Mouse (Mus musculus) limb, embryonic 12.5 days (tissue): Measurements from ENCODE around the gene Olfr706. TPM values are rescaled to one million over a fixed set of nuclear protein-coding genes. Genes with fewer than 3 reads are reported as not detected.
"Not testable (repeated sequence)": the region's sequence is repeated elsewhere in the genome, so short reads cannot be mapped to it uniquely, and the experiment has no call there.

Source experiments
- ATAC-seq: fragments of 200-750 bp; cut with Nextera tagmentation; 2 replicates; pipeline ENCODE4 v1.8.0; 2017; ENCODE audit warnings: low read depth, moderate TSS enrichment; ENCODE audit not compliant: insufficient number of reproducible peaks, insufficient read depth, low FRiP score, low TSS enrichment
- H3K27ac ChIP-seq: fragments of 300-500 bp; sonication (generic); 2 replicates; pipeline ENCODE4 v1.5.1; 2016; ENCODE audit warnings: mild to moderate bottlenecking, moderate library complexity
- H3K27me3 ChIP-seq: fragments of 300-500 bp; sonication (generic); 2 replicates; pipeline ENCODE4 v1.6.1; 2016; ENCODE audit warnings: mild to moderate bottlenecking, moderate library complexity
- H3K36me3 ChIP-seq: fragments of 300-500 bp; sonication (generic); 2 replicates; pipeline ENCODE4 v1.6.1; 2016; ENCODE audit warnings: mild to moderate bottlenecking, moderate library complexity
- H3K4me1 ChIP-seq: fragments of 300-500 bp; sonication (generic); replicated peaks from 2 replicates; pipeline ENCODE4 v1.6.1; 2016
- H3K4me2 ChIP-seq: fragments of 300-500 bp; sonication (generic); 2 replicates; pipeline ENCODE4 v1.6.1; 2016; ENCODE audit warnings: mild to moderate bottlenecking, moderate library complexity
- H3K4me3 ChIP-seq: fragments of 300-500 bp; sonication (generic); replicated peaks from 2 replicates; pipeline ENCODE4 v1.5.1; 2016; ENCODE audit warnings: mild to moderate bottlenecking
- H3K9ac ChIP-seq: fragments of 300-500 bp; sonication (generic); replicated peaks from 2 replicates; pipeline ENCODE4 v1.6.1; 2016; ENCODE audit warnings: mild to moderate bottlenecking, moderate library complexity
- H3K9me3 ChIP-seq: fragments of 300-500 bp; sonication (generic); 2 replicates; pipeline ENCODE4 v1.6.1; 2016; ENCODE audit warnings: mild to moderate bottlenecking, moderate library complexity
- WGBS: fragments of 180-500 bp; shearing (Covaris S2); methylation state at CpG from one replicate; pipeline ENCODE4 v1.1.7; 2016; 5-methylcytosine and 5-hydroxymethylcytosine counted together
- polyA plus RNA-seq: library from polyadenylated mRNA; unstranded; fragments of >200 nt; fragmentation: Nextera tagmentation; extraction: Ambion mirVana; gene quantifications from 2 replicates; pipeline ENCODE4 v1.2.1, GENCODE M21; 2016

Olfr706 gene
- polyA plus RNA-seq, result not detected in 2 replicates

DNA sequence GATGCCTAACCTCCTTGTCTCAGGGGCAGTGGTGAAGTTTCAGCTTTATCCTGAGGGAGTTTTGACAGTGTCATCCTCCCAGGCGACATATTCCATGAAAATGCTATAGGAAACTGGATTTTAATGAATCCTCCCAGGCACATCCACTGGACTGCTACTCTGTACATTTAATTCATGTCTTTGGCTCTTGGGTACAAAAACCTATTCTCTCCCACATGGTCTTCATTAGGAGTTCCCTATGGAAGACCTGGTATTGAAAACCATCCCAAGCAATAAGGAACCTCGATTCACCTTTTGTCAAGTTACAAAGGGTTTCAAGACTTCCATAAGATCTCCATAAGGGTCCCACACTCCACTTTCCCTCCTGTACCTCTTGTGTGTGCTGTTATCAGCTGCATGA is at the start of gene Olfr706:
Olfr706 (minus strand) TSS at position 101 of the 400 bp plus-strand sequence.
- Histone ChIP-seq H3K27ac (no peak within 1 kb of the TSS), H3K4me2 (no peak within 1 kb of the TSS), H3K36me3 (no peaks in the 10 kb centered on the region), H3K4me3 (no peak within 1 kb of the TSS), H3K4me1 (no peaks in the 10 kb centered on the region), H3K9ac (no peak within 1 kb of the TSS), H3K27me3 (no peaks in the 10 kb centered on the region), H3K9me3 (no peaks in the 10 kb centered on the region)
- 83% methylated on average over 2 of the region's 2 CpGs for WGBS
- no peak for ATAC-seq

- no peaks in the 10 kb centered on the region for H3K27me3 ChIP-seq
- H3K36me3 ChIP-seq, result no peaks in the 10 kb centered on the region
- no peak within 1 kb of the TSS for H3K4me2 ChIP-seq
- H3K9ac ChIP-seq, result no peak within 1 kb of the TSS
- no peak within 1 kb of the TSS for H3K4me3 ChIP-seq
- no peak within 1 kb of the TSS for H3K27ac ChIP-seq
- ATAC-seq, result no peak
- no peaks in the 10 kb centered on the region for H3K4me1 ChIP-seq
- no peaks in the 10 kb centered on the region for H3K9me3 ChIP-seq
Measured at GRCm38 (mm10) chr7:106932119-106932518, 44.2 kb upstream of the Olfr706 start, which contains the start of gene Olfr709-ps1. TSS of gene Olfr709-ps1 (minus strand) at chr7:106932219.

GRCm38 (mm10) chr7:106920961-106921360 is 33.0 kb upstream of the Olfr706 start:
- H3K36me3 ChIP-seq, H3K27me3 ChIP-seq, H3K4me1 ChIP-seq, H3K4me3 ChIP-seq, H3K9ac ChIP-seq, H3K4me2 ChIP-seq, ATAC-seq, H3K9me3 ChIP-seq, H3K27ac ChIP-seq: not testable (repeated sequence)
- WGBS, result 89% methylated on average over 7 of the region's 7 CpGs

- no peaks in the 10 kb centered on the region for H3K36me3 ChIP-seq
- WGBS, result 60% methylated on average over 2 of the region's 2 CpGs
Measured at GRCm38 (mm10) chr7:106907676-106908075, 19.7 kb upstream of the Olfr706 start, which contains the start of gene Olfr1532-ps1. TSS of gene Olfr1532-ps1 (plus strand) at chr7:106908001.

DNA sequence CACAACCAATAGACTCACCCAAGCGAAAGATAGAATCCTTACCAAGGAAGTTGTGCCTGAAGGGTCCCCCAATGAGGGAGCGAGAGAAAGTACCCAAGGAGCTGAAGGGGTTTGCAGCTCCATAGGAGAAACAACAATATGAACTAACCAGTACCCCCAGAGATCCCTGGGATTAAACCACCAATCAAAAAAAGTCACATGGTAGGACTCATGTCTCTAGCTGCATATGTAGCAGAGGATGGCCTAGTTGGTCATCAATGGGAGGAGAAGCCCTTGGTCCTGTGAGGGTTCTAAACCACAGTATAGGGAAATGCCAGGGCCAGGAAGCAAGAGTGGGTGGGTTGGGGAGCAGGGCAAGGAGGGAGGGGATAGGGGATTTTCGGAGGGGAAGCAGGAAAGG is 13.2 kb upstream of the Olfr706 start, which contains the start of gene Olfr707:
Olfr707 (minus strand) TSS at position 101 of the 400 bp plus-strand sequence.
- not testable (repeated sequence) for ATAC-seq, H3K4me3 ChIP-seq, H3K9me3 ChIP-seq, H3K4me2 ChIP-seq, H3K9ac ChIP-seq, H3K4me1 ChIP-seq, H3K27ac ChIP-seq, H3K27me3 ChIP-seq, H3K36me3 ChIP-seq
- 86% methylated on average over 3 of the region's 3 CpGs for WGBS

More at GRCm38 (mm10) chr7:106907676-106908075, 19.7 kb upstream of the Olfr706 start, which contains the start of gene Olfr1532-ps1:
- ATAC-seq, result no peak
- Histone ChIP-seq H3K27ac (no peak within 1 kb of the TSS), H3K9ac (no peak within 1 kb of the TSS), H3K27me3 (no peaks in the 10 kb centered on the region), H3K4me3 (no peak within 1 kb of the TSS), H3K9me3 (no peaks in the 10 kb centered on the region), H3K4me1 (no peaks in the 10 kb centered on the region), H3K4me2 (no peak within 1 kb of the TSS)

DNA sequence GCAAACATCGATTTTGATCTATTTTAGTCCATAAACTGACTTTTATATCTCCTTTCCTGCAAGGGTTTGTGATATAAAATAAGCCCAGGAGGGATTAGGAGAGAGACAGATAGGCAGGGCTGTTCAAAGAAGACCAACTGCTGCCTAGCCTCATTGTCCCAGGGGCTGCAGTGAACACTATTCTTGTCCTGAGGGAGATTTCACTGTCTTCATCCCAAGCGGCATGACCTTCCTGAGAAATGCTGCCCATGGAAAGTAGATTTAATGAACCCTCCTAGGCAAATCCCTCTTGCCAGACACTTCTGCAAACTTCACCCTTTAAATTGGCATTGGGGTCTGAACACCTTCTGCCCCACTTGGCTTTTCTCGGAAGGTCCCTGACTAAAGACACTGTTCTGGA is 11.2 kb downstream of the Olfr706 start, which contains the start of gene Olfr705:
Olfr705 (minus strand) TSS at position 101 of the 400 bp plus-strand sequence.
- H3K27ac ChIP-seq, result no peak within 1 kb of the TSS
- H3K27me3 ChIP-seq, result no peaks in the 10 kb centered on the region
- no peaks in the 10 kb centered on the region for H3K4me1 ChIP-seq
- H3K4me2 ChIP-seq, result no peak within 1 kb of the TSS
- no peak within 1 kb of the TSS for H3K4me3 ChIP-seq
- H3K9ac ChIP-seq, result no peak within 1 kb of the TSS
- H3K9me3 ChIP-seq, result no peaks in the 10 kb centered on the region
- whole genome bisulfite sequencing, result 80% methylated on average over 3 of the region's 3 CpGs
- no peak for ATAC-seq
- no peaks in the 10 kb centered on the region for H3K36me3 ChIP-seq

DNA sequence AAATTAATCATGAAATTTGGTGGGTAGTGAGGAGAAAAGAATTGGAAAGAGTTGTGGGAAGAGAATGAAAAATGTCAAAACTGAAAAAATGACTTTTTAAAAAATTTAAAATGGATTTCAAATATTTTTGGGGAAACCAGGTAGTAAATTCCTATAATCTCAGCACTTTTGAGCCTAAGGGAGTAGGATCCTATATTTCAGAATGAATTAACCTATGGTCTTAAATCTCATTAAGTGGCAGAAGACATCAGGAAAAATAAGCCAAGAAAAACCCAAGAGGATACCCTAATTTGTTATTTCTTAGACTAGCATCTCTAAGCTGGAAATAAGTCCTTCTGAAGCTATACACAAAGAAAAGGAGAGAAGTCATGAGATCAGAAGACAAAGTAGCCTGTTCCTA is 25.1 kb downstream of the Olfr706 start, which contains the start of gene Olfr704:
Olfr704 (plus strand) TSS at position 301 of the 400 bp plus-strand sequence.
- Histone ChIP-seq H3K27me3 (no peaks in the 10 kb centered on the region), H3K4me2 (no peak within 1 kb of the TSS), H3K4me1 (no peaks in the 10 kb centered on the region), H3K27ac (no peak within 1 kb of the TSS), H3K36me3 (no peaks in the 10 kb centered on the region), H3K9ac (no peak within 1 kb of the TSS), H3K4me3 (no peak within 1 kb of the TSS), H3K9me3 (peaks cover 4% of the 10 kb centered on the region; the same call in 1 of the 2 replicates)
- ATAC-seq, result no peak

DNA sequence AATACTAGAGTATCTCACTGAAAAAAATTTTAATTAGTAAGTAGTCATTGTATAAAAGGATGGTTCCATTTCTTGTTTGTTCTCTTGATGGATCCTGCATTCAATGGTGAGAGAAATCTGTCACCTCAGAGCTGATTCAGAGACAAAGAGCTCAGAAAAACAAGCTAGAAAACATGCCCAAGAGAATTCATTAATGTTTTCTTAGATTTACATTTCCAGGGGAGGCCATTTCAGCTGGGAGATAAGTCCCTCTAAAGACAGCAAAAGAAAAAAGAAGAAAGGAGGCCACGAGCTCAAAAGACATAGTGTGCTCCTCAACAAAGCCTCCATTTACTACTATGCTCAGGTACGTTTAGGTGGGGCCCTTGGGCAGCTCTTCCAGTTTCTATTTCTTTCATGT is 44.9 kb downstream of the Olfr706 start, which contains the start of gene Olfr703:
Olfr703 (plus strand) TSS at position 301 of the 400 bp plus-strand sequence.
- Histone ChIP-seq H3K9ac (no peak within 1 kb of the TSS), H3K36me3 (no peaks in the 10 kb centered on the region), H3K9me3 (no peaks in the 10 kb centered on the region), H3K27ac (no peak within 1 kb of the TSS), H3K4me3 (no peak within 1 kb of the TSS), H3K4me2 (no peak within 1 kb of the TSS), H3K4me1 (no peaks in the 10 kb centered on the region), H3K27me3 (no peaks in the 10 kb centered on the region)
- WGBS, result 78% methylated on average over 2 of the region's 2 CpGs
- ATAC-seq, result no peak

GRCm38 (mm10) chr7:106833793-106834192 is 54.2 kb downstream of the Olfr706 start, which contains the start of gene Olfr702:
TSS of gene Olfr702 (minus strand) at chr7:106833893.
- no peaks in the 10 kb centered on the region for H3K27me3 ChIP-seq
- no peaks in the 10 kb centered on the region for H3K9me3 ChIP-seq
- H3K36me3 ChIP-seq, result no peaks in the 10 kb centered on the region
- no peak within 1 kb of the TSS for H3K4me2 ChIP-seq
- no peak within 1 kb of the TSS for H3K9ac ChIP-seq
- H3K27ac ChIP-seq, result no peak within 1 kb of the TSS
- H3K4me3 ChIP-seq, result no peak within 1 kb of the TSS
- ATAC-seq, result no peak
- H3K4me1 ChIP-seq, result no peaks in the 10 kb centered on the region

Other genes with a start within 250 kb of the Olfr706 start
- not detected in 2 replicates for gene Olfr693, start 207.6 kb downstream of the Olfr706 start, polyA plus RNA-seq
- not detected in 2 replicates for gene Olfr694, start 196.3 kb downstream of the Olfr706 start, polyA plus RNA-seq
- not detected in 2 replicates for gene Olfr695, start 171.8 kb downstream of the Olfr706 start, polyA plus RNA-seq
- not detected in 2 replicates for gene Olfr697, start 145.7 kb downstream of the Olfr706 start, polyA plus RNA-seq
- not detected in 2 replicates for gene Olfr698, start 132.8 kb downstream of the Olfr706 start, polyA plus RNA-seq
- not detected in 2 replicates for gene Olfr699, start 95.0 kb downstream of the Olfr706 start, polyA plus RNA-seq
- gene Olfr700, start 79.3 kb downstream of the Olfr706 start, polyA plus RNA-seq, result not detected in 2 replicates
- not detected in 2 replicates for gene Olfr701, start 74.0 kb downstream of the Olfr706 start, polyA plus RNA-seq
- not detected in 2 replicates for gene Olfr702, start 54.3 kb downstream of the Olfr706 start, polyA plus RNA-seq
- gene Olfr703, start 44.8 kb downstream of the Olfr706 start, polyA plus RNA-seq, result not detected in 2 replicates
- not detected in 2 replicates for gene Olfr704, start 25.0 kb downstream of the Olfr706 start, polyA plus RNA-seq
- not detected in 2 replicates for gene Olfr705, start 11.3 kb downstream of the Olfr706 start, polyA plus RNA-seq
- gene Olfr707, start 13.1 kb upstream of the Olfr706 start, polyA plus RNA-seq, result not detected in 2 replicates
- not detected in 2 replicates for gene Olfr1532-ps1, start 19.8 kb upstream of the Olfr706 start, polyA plus RNA-seq
- gene Olfr709-ps1, start 44.1 kb upstream of the Olfr706 start, polyA plus RNA-seq, result not detected in 2 replicates
- not detected in 2 replicates for gene Olfr710, start 60.1 kb upstream of the Olfr706 start, polyA plus RNA-seq
- gene Olfr6, start 75.8 kb upstream of the Olfr706 start, polyA plus RNA-seq, result not detected in 2 replicates
- gene Olfr711, start 87.3 kb upstream of the Olfr706 start, polyA plus RNA-seq, result not detected in 2 replicates
- not detected in 2 replicates for gene Olfr2, start 117.9 kb upstream of the Olfr706 start, polyA plus RNA-seq
- not detected in 2 replicates for gene Olfr713, start 143.0 kb upstream of the Olfr706 start, polyA plus RNA-seq
- gene Olfr714, start 182.8 kb upstream of the Olfr706 start, polyA plus RNA-seq, result not detected in 2 replicates
- gene Olfr17, start 205.1 kb upstream of the Olfr706 start, polyA plus RNA-seq, result not detected in 2 replicates
- gene Olfr715b, start 222.2 kb upstream of the Olfr706 start, polyA plus RNA-seq, result not detected in 2 replicates
- not detected in 2 replicates for gene Olfr715, start 242.9 kb upstream of the Olfr706 start, polyA plus RNA-seq